Mouse (Mus musculus) kidney, embryonic 14.5 days (tissue): ENCODE measurements around the gene Hinfp. TPM values are rescaled to one million over a fixed set of nuclear protein-coding genes. Genes with fewer than 3 reads are reported as not detected.

Experiments
- ATAC-seq: fragments of 200-750 bp; cut with Nextera tagmentation; 2 replicates; pipeline ENCODE4 v1.8.0; 2017; ENCODE audit warnings: moderate number of reproducible peaks, mild to moderate bottlenecking, moderate TSS enrichment, moderate library complexity; ENCODE audit not compliant: low FRiP score, low TSS enrichment
- H3K27ac ChIP-seq: fragments of 300-500 bp; sonication (generic); 2 replicates; pipeline ENCODE4 v1.5.1; 2014; ENCODE audit warnings: low read depth, mild to moderate bottlenecking, low read length, moderate library complexity, mixed read lengths
- H3K27me3 ChIP-seq: fragments of 300-500 bp; sonication (generic); 2 replicates; pipeline ENCODE4 v1.6.1; 2014; ENCODE audit warnings: mild to moderate bottlenecking, low read length; ENCODE audit not compliant: control insufficient read depth, insufficient read depth
- H3K36me3 ChIP-seq: fragments of 300-500 bp; sonication (generic); 2 replicates; pipeline ENCODE4 v1.6.1; 2014; ENCODE audit warnings: low read length, mixed read lengths; ENCODE audit not compliant: control insufficient read depth, insufficient read depth
- H3K4me1 ChIP-seq: fragments of 300-500 bp; sonication (generic); 2 replicates; pipeline ENCODE4 v1.6.1; 2014; ENCODE audit warnings: low read length, mixed read lengths; ENCODE audit not compliant: control insufficient read depth, insufficient read depth
- H3K4me2 ChIP-seq: fragments of 300-500 bp; sonication (generic); replicated peaks from 2 replicates; pipeline ENCODE4 v1.6.1; 2014; ENCODE audit warnings: low read depth, mild to moderate bottlenecking, low read length
- H3K4me3 ChIP-seq: fragments of 300-500 bp; sonication (generic); 2 replicates; pipeline ENCODE4 v1.5.1; 2014; ENCODE audit warnings: mild to moderate bottlenecking, low read length
- H3K9ac ChIP-seq: fragments of 300-500 bp; sonication (generic); 2 replicates; pipeline ENCODE4 v1.6.1; 2014; ENCODE audit warnings: low read depth, mild to moderate bottlenecking, low read length, moderate library complexity
- H3K9me3 ChIP-seq: fragments of 300-500 bp; sonication (generic); 2 replicates; pipeline ENCODE4 v1.6.1; 2016; ENCODE audit warnings: low read length; ENCODE audit not compliant: control insufficient read depth
- WGBS: fragments of 180-500 bp; shearing (Covaris S2); extraction: QIAGEN DNeasy Blood & Tissue Kit; methylation state at CpG from one replicate; pipeline ENCODE4 v1.1.7; 2014; 5-methylcytosine and 5-hydroxymethylcytosine counted together
- polyA plus RNA-seq: library from polyadenylated mRNA; unstranded; fragments of >200 nt; fragmentation: Nextera tagmentation; extraction: Ambion mirVana; gene quantifications from 2 replicates; pipeline ENCODE4 v1.2.1, GENCODE M21; 2014

Hinfp gene
- polyA plus RNA-seq, 1 experiment from 2014 or later = 24.5 TPM

GRCm38 (mm10) chr9:44266478-44267226 is 38.8 kb downstream of the Hinfp start:
- H3K36me3 ChIP-seq = no peaks in the 10 kb centered on the region
- H3K4me2 ChIP-seq = no peak overlapping the region
- H3K9ac ChIP-seq = peak overlapping the region; percentile 90; the same call in 1 of the 2 replicates
- ATAC-seq = no peak
- H3K4me3 ChIP-seq = no peak overlapping the region
- WGBS = 69% methylated on average over 8 of the region's 8 CpGs
- H3K4me1 ChIP-seq = peaks cover 6% of the 10 kb centered on the region; the same call in 1 of the 2 replicates
- no peak overlapping the region; the same call in 1 of the 2 replicates for H3K27ac ChIP-seq
- H3K9me3 ChIP-seq = peaks cover 3% of the 10 kb centered on the region; the same call in 1 of the 2 replicates
- H3K27me3 ChIP-seq = no peaks in the 10 kb centered on the region

- Histone ChIP-seq H3K4me2 (no peak overlapping the region), H3K9ac (no peak overlapping the region), H3K4me1 (no peaks in the 10 kb centered on the region), H3K9me3 (no peaks in the 10 kb centered on the region), H3K4me3 (no peak overlapping the region), H3K27me3 (no peaks in the 10 kb centered on the region), H3K36me3 (no peaks in the 10 kb centered on the region), H3K27ac (no peak overlapping the region)
- WGBS = 85% methylated on average over 14 of the region's 14 CpGs
- no peak for ATAC-seq
These were observed 44.1 kb downstream of the Hinfp start for GRCm38 (mm10) chr9:44261388-44261787.

GRCm38 (mm10) chr9:44259014-44259413 is 46.5 kb downstream of the Hinfp start:
- WGBS = 86% methylated on average over 10 of the region's 10 CpGs
- no peak overlapping the region for H3K4me3 ChIP-seq
- H3K9ac ChIP-seq = no peak overlapping the region
- H3K9me3 ChIP-seq = no peaks in the 10 kb centered on the region
- no peaks in the 10 kb centered on the region for H3K36me3 ChIP-seq
- H3K27me3 ChIP-seq = no peaks in the 10 kb centered on the region
- H3K4me1 ChIP-seq = peaks cover 6% of the 10 kb centered on the region; the same call in 1 of the 2 replicates
- ATAC-seq = no peak
- no peak overlapping the region for H3K27ac ChIP-seq
- H3K4me2 ChIP-seq = no peak overlapping the region

- no peak overlapping the region for H3K27ac ChIP-seq
- no peaks in the 10 kb centered on the region for H3K9me3 ChIP-seq
- H3K4me2 ChIP-seq = no peak overlapping the region
- no peak overlapping the region for H3K4me3 ChIP-seq
- WGBS = 89% methylated on average over 8 of the region's 8 CpGs
- H3K4me1 ChIP-seq = peaks cover 6% of the 10 kb centered on the region; the same call in 1 of the 2 replicates
- no peak for ATAC-seq
- H3K36me3 ChIP-seq = no peaks in the 10 kb centered on the region
- no peak overlapping the region for H3K9ac ChIP-seq
- H3K27me3 ChIP-seq = no peaks in the 10 kb centered on the region; the same call in 1 of the 2 replicates
These were observed 49.3 kb downstream of the Hinfp start for GRCm38 (mm10) chr9:44256213-44256612.

GRCm38 (mm10) chr9:44255136-44255521 is 50.3 kb downstream of the Hinfp start:
- no peak overlapping the region for H3K27ac ChIP-seq
- H3K36me3 ChIP-seq = no peaks in the 10 kb centered on the region
- WGBS = 76% methylated on average over 6 of the region's 6 CpGs

GRCm38 (mm10) chr9:44254508-44255135 is 50.8 kb downstream of the Hinfp start:
- H3K27ac ChIP-seq = no peak overlapping the region
- WGBS = 14% methylated on average over 5 of the region's 5 CpGs
- H3K9ac ChIP-seq = no peak overlapping the region
- no peak overlapping the region for H3K4me2 ChIP-seq
- peaks cover 18% of the 10 kb centered on the region for H3K4me1 ChIP-seq
- no peaks in the 10 kb centered on the region for H3K9me3 ChIP-seq
- H3K4me3 ChIP-seq = no peak overlapping the region
- H3K27me3 ChIP-seq = no peaks in the 10 kb centered on the region; the same call in 1 of the 2 replicates
- H3K36me3 ChIP-seq = no peaks in the 10 kb centered on the region
- no peak for ATAC-seq

More at GRCm38 (mm10) chr9:44255136-44255521, 50.3 kb downstream of the Hinfp start:
- ATAC-seq = no peak
- Histone ChIP-seq H3K4me1 (peaks cover 13% of the 10 kb centered on the region), H3K9ac (no peak overlapping the region), H3K4me3 (no peak overlapping the region), H3K4me2 (no peak overlapping the region), H3K9me3 (no peaks in the 10 kb centered on the region), H3K27me3 (no peaks in the 10 kb centered on the region; the same call in 1 of the 2 replicates)

- no peak overlapping the region for H3K9ac ChIP-seq
- 64% methylated on average over 6 of the region's 6 CpGs for WGBS
- H3K27me3 ChIP-seq = no peaks in the 10 kb centered on the region; the same call in 1 of the 2 replicates
- no peaks in the 10 kb centered on the region for H3K9me3 ChIP-seq
- H3K27ac ChIP-seq = no peak overlapping the region
- H3K4me3 ChIP-seq = no peak overlapping the region
- ATAC-seq = no peak
- H3K4me2 ChIP-seq = no peak overlapping the region
- peaks cover 19% of the 10 kb centered on the region for H3K4me1 ChIP-seq
- H3K36me3 ChIP-seq = no peaks in the 10 kb centered on the region
These were observed 52.0 kb downstream of the Hinfp start for GRCm38 (mm10) chr9:44253441-44253840.

- no peak for ATAC-seq
- WGBS = 58% methylated on average over 10 of the region's 10 CpGs
- H3K4me1 ChIP-seq = peaks cover 19% of the 10 kb centered on the region
- no peak within 1 kb of the TSS for H3K9ac ChIP-seq
- no peak within 1 kb of the TSS for H3K4me3 ChIP-seq
- no peak within 1 kb of the TSS for H3K27ac ChIP-seq
- no peaks in the 10 kb centered on the region; the same call in 1 of the 2 replicates for H3K27me3 ChIP-seq
- no peaks in the 10 kb centered on the region for H3K36me3 ChIP-seq
- no peak within 1 kb of the TSS for H3K4me2 ChIP-seq
- H3K9me3 ChIP-seq = no peaks in the 10 kb centered on the region
These were observed 54.2 kb downstream of the Hinfp start, which contains the start of gene Pdzd3 for GRCm38 (mm10) chr9:44251314-44251713. Pdzd3 (minus strand) TSS chr9:44251471.

GRCm38 (mm10) chr9:44250445-44250844 is 55.0 kb downstream of the Hinfp start:
- H3K4me2 ChIP-seq = no peak overlapping the region
- H3K4me1 ChIP-seq = peaks cover 19% of the 10 kb centered on the region
- H3K36me3 ChIP-seq = no peaks in the 10 kb centered on the region
- WGBS = 46% methylated on average over 4 of the region's 4 CpGs
- H3K9me3 ChIP-seq = no peaks in the 10 kb centered on the region
- H3K27me3 ChIP-seq = no peaks in the 10 kb centered on the region; the same call in 1 of the 2 replicates
- H3K4me3 ChIP-seq = no peak overlapping the region
- no peak overlapping the region for H3K9ac ChIP-seq
- ATAC-seq = 0 out of 2 replicates have a peak, but pooled peaks have one; percentile 21
- H3K27ac ChIP-seq = no peak overlapping the region
